Mouse (Mus musculus): ENCODE measurements around the gene Mospd3.

Mospd3 gene

GRCm38 (mm10) chr5:137574470-137574901 lies 26.4 kb downstream of the Mospd3 start:
- no peak for DNase-seq (ENCODE audit: low spot score)

GRCm38 (mm10) chr5:137570691-137571586 lies 29.9 kb downstream of the Mospd3 start:
- peak; percentile 85 for DNase-seq (ENCODE audit: low spot score)

- DNase-seq (ENCODE audit: low spot score): peak; percentile 41
Measured at GRCm38 (mm10) chr5:137570181-137570580, 30.7 kb downstream of the Mospd3 start.

GRCm38 (mm10) chr5:137569665-137570064 lies 31.2 kb downstream of the Mospd3 start, which contains the start of gene Tfr2:
Gene Tfr2, plus strand, starts transcription at chr5:137569840.
- peak; percentile 89 for DNase-seq (ENCODE audit: low spot score)

GRCm38 (mm10) chr5:137569031-137569430 lies 31.8 kb downstream of the Mospd3 start:
- no peak for DNase-seq (ENCODE audit: low spot score)

GRCm38 (mm10) chr5:137568223-137568798 lies 32.5 kb downstream of the Mospd3 start:
- no peak for DNase-seq (ENCODE audit: low spot score)

GRCm38 (mm10) chr5:137566416-137566815 lies 34.4 kb downstream of the Mospd3 start:
- DNase-seq (ENCODE audit: low spot score): no peak

GRCm38 (mm10) chr5:137565744-137566143 lies 35.1 kb downstream of the Mospd3 start:
- DNase-seq (ENCODE audit: low spot score): no peak

GRCm38 (mm10) chr5:137562965-137563364 lies 37.9 kb downstream of the Mospd3 start:
- no peak for DNase-seq (ENCODE audit: low spot score)

- DNase-seq (ENCODE audit: low spot score): no peak
Measured at GRCm38 (mm10) chr5:137561556-137561955, 39.3 kb downstream of the Mospd3 start.

GRCm38 (mm10) chr5:137553898-137554297 lies 47.0 kb downstream of the Mospd3 start:
- no peak for DNase-seq (ENCODE audit: low spot score)

GRCm38 (mm10) chr5:137553411-137553837 lies 47.4 kb downstream of the Mospd3 start, which contains the start of gene Actl6b:
Gene Actl6b, plus strand, starts transcription at chr5:137553517.
- DNase-seq (ENCODE audit: low spot score): peak; percentile 39

- DNase-seq (ENCODE audit: low spot score): no peak
Measured at GRCm38 (mm10) chr5:137553000-137553399, 47.9 kb downstream of the Mospd3 start.

- no peak for DNase-seq (ENCODE audit: low spot score)
Measured at GRCm38 (mm10) chr5:137551119-137551518, 49.7 kb downstream of the Mospd3 start.

GRCm38 (mm10) chr5:137549840-137550239 lies 51.0 kb downstream of the Mospd3 start:
- DNase-seq (ENCODE audit: low spot score): no peak

Measured in c-Kit-positive CD71-positive TER-119-positive erythroid progenitor cells, embryonic 14.5 days (primary cell).